Mouse (Mus musculus) mouse trophoblast stem cell (cell line): Measurements from ENCODE around the gene Fkbp1a.

Experiments
- in situ Hi-C, 2 experiments: fragments of 300-500 bp; cut with MseI, MboI; formaldehyde crosslinking; loops; 2 replicates in 1 of 2; 3 replicates in 1 of 2; pipeline ENCODE4 v1.15.1; 2025

Gene Fkbp1a

DNA sequence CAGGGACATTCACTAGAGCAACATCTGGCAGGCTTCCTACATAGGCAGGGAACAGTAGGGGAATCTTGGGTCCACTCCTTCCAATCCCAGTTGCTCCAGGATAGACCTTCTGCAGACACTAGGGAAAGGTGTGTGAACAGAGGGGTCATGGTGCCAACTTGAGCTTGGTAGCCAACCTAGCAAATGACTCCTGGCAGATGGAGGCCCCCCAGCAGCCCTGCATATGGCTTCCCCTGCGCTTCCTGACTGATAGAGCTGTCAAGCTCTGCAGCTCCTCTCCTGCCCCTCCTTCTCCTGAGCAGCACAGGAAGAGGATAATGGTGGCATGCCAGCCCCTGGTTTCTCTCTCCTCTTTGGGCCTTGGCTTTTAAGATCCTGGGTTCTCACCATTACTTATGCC is 66.2 kb downstream of the Fkbp1a start:
- in situ Hi-C loops = no loop called here

DNA sequence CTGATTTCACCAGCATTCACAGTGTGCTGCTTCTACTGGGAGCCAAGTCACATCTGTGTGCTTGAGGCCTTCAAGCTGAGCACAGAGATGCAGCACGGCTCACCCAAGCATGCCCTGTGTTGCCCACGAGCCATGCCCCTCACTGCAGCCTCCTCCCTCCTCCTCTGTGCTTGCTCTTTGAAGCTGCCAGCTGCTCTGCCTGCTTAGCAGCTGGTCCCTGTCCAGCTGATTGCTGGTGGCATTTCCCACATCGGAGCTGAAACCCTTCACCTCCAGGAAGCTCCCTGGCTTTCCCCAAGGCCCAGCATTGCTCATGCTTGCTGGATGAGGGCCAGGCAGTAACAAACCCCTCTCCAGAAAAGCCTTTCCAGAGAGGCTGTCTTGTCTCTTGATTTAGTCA is 67.7 kb downstream of the Fkbp1a start:
- in situ Hi-C loops = no loop called here
